Mouse (Mus musculus) lung, postnatal 10 days (tissue): Measurements from ENCODE around the gene Olfr843.

Experiments
- DNase-seq: peaks from one replicate; pipeline ENCODE4 v3.0.0; 2021

Olfr843 gene

DNA sequence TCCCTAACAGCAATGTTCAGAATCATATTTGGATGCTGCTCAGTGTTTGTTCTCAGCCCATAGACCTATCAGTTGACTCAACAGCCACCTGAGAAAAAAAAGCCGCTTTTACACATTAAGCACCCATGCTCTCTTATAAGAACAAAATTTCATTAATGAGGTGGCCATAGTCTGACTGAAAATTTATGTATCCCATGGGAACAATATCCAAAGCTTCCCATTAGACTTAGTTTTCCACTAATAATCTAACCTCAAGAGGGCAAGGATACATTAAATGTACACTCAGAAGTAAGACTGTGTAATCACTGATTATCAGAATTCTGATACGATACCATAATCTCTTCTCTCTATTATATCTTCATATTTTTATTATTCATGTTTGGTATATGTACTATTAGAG, at the start of gene Olfr843:
Olfr843 (minus strand) TSS at position 101 of the 400 bp plus-strand sequence.
- no peak for DNase-seq
